Mouse (Mus musculus): ENCODE measurements around the gene AI467606.

DNA sequence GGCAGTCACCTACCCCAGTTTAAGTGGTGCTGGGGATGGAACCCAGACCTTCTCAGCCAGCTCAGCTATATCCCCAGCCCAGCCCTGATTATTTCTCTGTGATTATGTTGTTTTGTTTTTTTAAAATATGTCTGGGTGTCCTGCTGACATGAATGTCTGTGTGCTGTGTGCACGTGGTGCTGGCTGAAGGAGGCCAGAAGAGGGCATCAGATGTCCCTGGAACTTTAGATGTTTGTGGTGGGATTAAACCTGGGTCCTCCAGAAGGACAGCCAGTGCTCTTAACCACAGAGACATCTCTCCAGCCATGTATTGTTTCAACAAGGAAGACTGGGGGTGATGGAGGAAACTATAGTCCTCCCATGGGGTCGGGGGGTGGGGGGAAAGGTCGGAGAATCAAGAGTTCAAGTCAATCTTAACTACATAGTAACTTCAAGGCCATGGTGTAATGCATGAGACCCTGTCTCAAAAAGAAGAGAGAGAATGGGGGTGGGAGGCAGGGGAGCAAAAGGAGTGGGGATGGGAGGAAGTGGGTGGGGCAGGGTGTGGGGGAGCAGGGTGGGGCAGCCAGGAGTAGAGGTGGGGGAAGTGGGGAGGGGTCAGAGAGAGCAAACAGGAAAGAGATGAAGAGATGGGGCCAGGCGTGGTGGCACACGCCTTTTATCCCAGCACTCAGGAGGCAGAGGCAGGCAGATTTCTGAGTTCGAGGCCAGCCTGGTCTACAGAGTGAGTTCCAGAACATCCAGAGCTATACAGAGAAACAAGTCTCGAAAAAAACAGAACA is 49.7 kb downstream of the AI467606 start:
- peak; percentile 19 to 44 (median 36); a peak in 5 of 6 replicates for TF ChIP-seq CTCF (IDR thresholded peaks at IDR 0.05 in 2 of 3, conservative IDR thresholded peaks at IDR 0.05 in 1 of 3; ENCODE audit: control insufficient read depth in 1 of 3, insufficient read depth in 1 of 3, low read depth in 2 of 3, low read length in 3 of 3, poor library complexity in 1 of 3, severe bottlenecking in 1 of 3)
- TF ChIP-seq POLR2A (IDR thresholded peaks at IDR 0.05; ENCODE audit: control insufficient read depth in 1 of 2, insufficient read depth in 1 of 2, low read depth in 1 of 2, low read length in 2 of 2, poor library complexity in 1 of 2) = no peak
- TF ChIP-seq CHD2 (IDR thresholded peaks at IDR 0.05; ENCODE audit: low read length) = no peak
- peak; percentile 43 for TF ChIP-seq SMC3 (IDR thresholded peaks at IDR 0.05; ENCODE audit: low read depth, low read length)
- TF ChIP-seq RCOR1 (IDR thresholded peaks at IDR 0.05; ENCODE audit: low read depth, low read length) = no peak

Measured in MEL (cell line).